Mouse (Mus musculus): ENCODE results near the gene Padi4. TPM values are rescaled to one million over a fixed set of nuclear protein-coding genes. Genes with fewer than 3 reads are reported as not detected.
A peak's percentile ranks its signal among the peaks of the same experiment; 100 is the strongest.

Gene Padi4
- polyA plus RNA-seq (2014; fragmentation: Nextera tagmentation; extraction: Ambion mirVana): 1.8 and 2.0 TPM in 2 replicates

DNA sequence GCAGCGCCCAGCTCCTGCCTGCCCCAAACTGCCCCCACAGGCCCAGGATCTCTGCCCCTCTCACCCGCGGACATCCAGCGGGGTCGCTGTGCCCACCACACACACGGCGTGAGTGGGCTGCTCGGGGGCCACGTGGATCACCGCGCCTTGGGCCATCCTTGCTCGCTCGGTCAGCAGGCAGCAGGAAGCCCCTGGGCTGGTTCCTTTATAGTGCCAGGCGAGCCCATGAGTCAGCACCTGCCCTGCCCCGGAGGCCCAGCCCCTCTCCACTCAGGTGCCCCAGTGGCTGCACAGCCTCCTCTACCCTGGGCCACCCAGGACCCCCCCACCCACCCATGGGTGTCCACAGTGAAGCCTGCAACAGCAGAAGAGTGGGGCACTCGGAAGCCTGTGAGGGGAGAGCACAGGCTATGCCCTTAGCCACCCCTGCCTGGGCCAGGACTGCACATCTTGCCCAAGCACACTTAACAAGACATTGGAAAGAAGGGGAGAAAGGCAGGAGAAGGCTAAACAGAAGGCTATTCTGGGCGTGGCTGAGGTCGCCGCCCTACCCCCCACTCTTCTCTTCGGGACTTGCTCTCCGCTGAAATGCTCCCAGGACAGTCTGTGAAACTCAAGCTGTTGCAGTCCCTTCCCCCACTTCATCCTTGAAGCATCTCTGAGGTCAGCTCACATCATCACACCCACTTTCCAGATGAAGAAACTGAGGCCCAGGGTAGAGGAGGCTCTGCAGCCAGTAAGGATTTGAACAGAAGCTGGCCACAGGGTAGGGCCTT, at the start of gene Padi4:
Gene Padi4 (minus strand): TSS at position 212 of the 776 bp plus-strand sequence.
- Histone ChIP-seq H3K4me2 (ENCODE audit: low read depth, low read length, severe bottlenecking) (no peak within 1 kb of the TSS), H3K4me3 (ENCODE audit: low read depth, low read length) (no peak within 1 kb of the TSS), H3K36me3 (ENCODE audit: control insufficient read depth, insufficient read depth, low read length) (no peaks in the 10 kb centered on the region), H3K9ac (ENCODE audit: low read length) (no peak within 1 kb of the TSS), H3K4me1 (replicated peaks; ENCODE audit: control insufficient read depth, insufficient read depth, low read length) (no peaks in the 10 kb centered on the region), H3K9me3 (ENCODE audit: control insufficient read depth, low read length) (no peaks in the 10 kb centered on the region), H3K27ac (ENCODE audit: low read depth, low read length) (no peak within 1 kb of the TSS), H3K27me3 (ENCODE audit: control insufficient read depth, insufficient read depth, low read length) (no peaks in the 10 kb centered on the region)
- DNase-seq (ENCODE audit: low spot score) (no peak), ATAC-seq (replicated peaks; ENCODE audit: low FRiP score) (no peak)
- 87% methylated on average over 21 of the region's 21 CpGs for WGBS

- no peaks in the 10 kb centered on the region for H3K9me3 ChIP-seq (ENCODE audit: control insufficient read depth, low read length)
- 74% methylated on average over 5 of the region's 5 CpGs for WGBS
- ATAC-seq (replicated peaks; ENCODE audit: low FRiP score) (no peak), DNase-seq (ENCODE audit: low spot score) (peak; percentile 68)
- H3K36me3 ChIP-seq (ENCODE audit: control insufficient read depth, insufficient read depth, low read length): no peaks in the 10 kb centered on the region
- H3K4me1 ChIP-seq (replicated peaks; ENCODE audit: control insufficient read depth, insufficient read depth, low read length): no peaks in the 10 kb centered on the region
- no peak overlapping the region for H3K4me3 ChIP-seq (ENCODE audit: low read depth, low read length)
- H3K27ac ChIP-seq (ENCODE audit: low read depth, low read length): no peak overlapping the region
- H3K9ac ChIP-seq (ENCODE audit: low read length): no peak overlapping the region
- H3K27me3 ChIP-seq (ENCODE audit: control insufficient read depth, insufficient read depth, low read length): no peaks in the 10 kb centered on the region
- no peak overlapping the region for H3K4me2 ChIP-seq (ENCODE audit: low read depth, low read length, severe bottlenecking)
These were observed 48.0 kb upstream of the Padi4 start for GRCm38 (mm10) chr4:140821988-140822387.

GRCm38 (mm10) chr4:140817413-140817812, 43.4 kb upstream of the Padi4 start:
- no peak overlapping the region for H3K4me2 ChIP-seq (ENCODE audit: low read depth, low read length, severe bottlenecking)
- H3K9me3 ChIP-seq (ENCODE audit: control insufficient read depth, low read length): no peaks in the 10 kb centered on the region
- no peak overlapping the region for H3K27ac ChIP-seq (ENCODE audit: low read depth, low read length)
- H3K4me1 ChIP-seq (replicated peaks; ENCODE audit: control insufficient read depth, insufficient read depth, low read length): 0 out of 2 replicates have a peak, but pooled peaks cover 8% of the 10 kb centered on the region
- H3K27me3 ChIP-seq (ENCODE audit: control insufficient read depth, insufficient read depth, low read length): no peaks in the 10 kb centered on the region
- H3K36me3 ChIP-seq (ENCODE audit: control insufficient read depth, insufficient read depth, low read length): no peaks in the 10 kb centered on the region
- ATAC-seq (replicated peaks; ENCODE audit: low FRiP score): no peak
- no peak overlapping the region for H3K4me3 ChIP-seq (ENCODE audit: low read depth, low read length)
- H3K9ac ChIP-seq (ENCODE audit: low read length): no peak overlapping the region
- DNase-seq (ENCODE audit: low spot score): no peak
- WGBS: 90% methylated on average over 8 of the region's 8 CpGs

GRCm38 (mm10) chr4:140815996-140816917, 42.2 kb upstream of the Padi4 start:
- DNase-seq (ENCODE audit: low spot score) (no peak), ATAC-seq (replicated peaks; ENCODE audit: low FRiP score) (no peak)
- H3K36me3 ChIP-seq (ENCODE audit: control insufficient read depth, insufficient read depth, low read length): no peaks in the 10 kb centered on the region
- H3K9me3 ChIP-seq (ENCODE audit: control insufficient read depth, low read length): no peaks in the 10 kb centered on the region
- no peak overlapping the region for H3K4me2 ChIP-seq (ENCODE audit: low read depth, low read length, severe bottlenecking)
- no peak overlapping the region for H3K4me3 ChIP-seq (ENCODE audit: low read depth, low read length)
- WGBS: 73% methylated on average over 10 of the region's 10 CpGs
- no peak overlapping the region for H3K27ac ChIP-seq (ENCODE audit: low read depth, low read length)
- H3K9ac ChIP-seq (ENCODE audit: low read length): no peak overlapping the region
- no peaks in the 10 kb centered on the region for H3K27me3 ChIP-seq (ENCODE audit: control insufficient read depth, insufficient read depth, low read length)
- 0 out of 2 replicates have a peak, but pooled peaks cover 8% of the 10 kb centered on the region for H3K4me1 ChIP-seq (replicated peaks; ENCODE audit: control insufficient read depth, insufficient read depth, low read length)

DNA sequence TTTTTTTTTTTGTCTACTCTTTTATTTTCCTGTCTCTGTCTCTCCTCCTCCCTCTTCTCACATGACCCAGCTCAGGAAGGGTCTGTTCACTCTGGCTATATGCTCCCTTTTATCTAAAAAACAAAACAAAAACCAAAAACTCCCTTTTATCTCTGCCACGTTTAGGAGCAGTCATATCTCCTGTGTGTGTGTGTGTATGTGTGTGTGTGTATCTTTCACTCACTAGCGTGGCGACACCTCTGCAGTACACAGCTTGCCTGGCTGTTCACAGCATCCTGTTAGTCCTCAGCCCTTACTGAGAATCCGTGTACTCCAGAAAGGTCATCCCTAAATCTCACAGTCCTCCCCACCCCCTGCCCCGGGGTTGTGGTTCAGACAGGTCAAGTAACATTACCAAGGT, 41.5 kb upstream of the Padi4 start:
- no peak for ATAC-seq (replicated peaks; ENCODE audit: low FRiP score)
- Histone ChIP-seq H3K9me3 (ENCODE audit: control insufficient read depth, low read length) (no peaks in the 10 kb centered on the region), H3K9ac (ENCODE audit: low read length) (no peak overlapping the region), H3K4me3 (ENCODE audit: low read depth, low read length) (no peak overlapping the region), H3K4me1 (replicated peaks; ENCODE audit: control insufficient read depth, insufficient read depth, low read length) (0 out of 2 replicates have a peak, but pooled peaks cover 8% of the 10 kb centered on the region), H3K27ac (ENCODE audit: low read depth, low read length) (no peak overlapping the region), H3K36me3 (ENCODE audit: control insufficient read depth, insufficient read depth, low read length) (no peaks in the 10 kb centered on the region), H3K27me3 (ENCODE audit: control insufficient read depth, insufficient read depth, low read length) (no peaks in the 10 kb centered on the region), H3K4me2 (ENCODE audit: low read depth, low read length, severe bottlenecking) (no peak overlapping the region)
- WGBS: 75% methylated on average over 5 of the region's 5 CpGs
- DNase-seq (ENCODE audit: low spot score): no peak

GRCm38 (mm10) chr4:140814241-140815225, 40.5 kb upstream of the Padi4 start:
- peak; percentile 53; the same call in 1 of the 2 replicates for ATAC-seq (replicated peaks; ENCODE audit: low FRiP score)
- peak; percentile 67 for DNase-seq (ENCODE audit: low spot score)
- no peaks in the 10 kb centered on the region for H3K36me3 ChIP-seq (ENCODE audit: control insufficient read depth, insufficient read depth, low read length)
- H3K4me3 ChIP-seq (ENCODE audit: low read depth, low read length): peak overlapping the region; percentile 28
- 25% methylated on average over 36 of the region's 36 CpGs for WGBS
- H3K9ac ChIP-seq (ENCODE audit: low read length): peak overlapping the region; percentile 43; the same call in 1 of the 2 replicates
- no peaks in the 10 kb centered on the region for H3K27me3 ChIP-seq (ENCODE audit: control insufficient read depth, insufficient read depth, low read length)
- H3K4me2 ChIP-seq (ENCODE audit: low read depth, low read length, severe bottlenecking): peak overlapping the region; percentile 63
- no peaks in the 10 kb centered on the region for H3K9me3 ChIP-seq (ENCODE audit: control insufficient read depth, low read length)
- H3K27ac ChIP-seq (ENCODE audit: low read depth, low read length): no peak overlapping the region
- H3K4me1 ChIP-seq (replicated peaks; ENCODE audit: control insufficient read depth, insufficient read depth, low read length): 0 out of 2 replicates have a peak, but pooled peaks cover 8% of the 10 kb centered on the region

DNA sequence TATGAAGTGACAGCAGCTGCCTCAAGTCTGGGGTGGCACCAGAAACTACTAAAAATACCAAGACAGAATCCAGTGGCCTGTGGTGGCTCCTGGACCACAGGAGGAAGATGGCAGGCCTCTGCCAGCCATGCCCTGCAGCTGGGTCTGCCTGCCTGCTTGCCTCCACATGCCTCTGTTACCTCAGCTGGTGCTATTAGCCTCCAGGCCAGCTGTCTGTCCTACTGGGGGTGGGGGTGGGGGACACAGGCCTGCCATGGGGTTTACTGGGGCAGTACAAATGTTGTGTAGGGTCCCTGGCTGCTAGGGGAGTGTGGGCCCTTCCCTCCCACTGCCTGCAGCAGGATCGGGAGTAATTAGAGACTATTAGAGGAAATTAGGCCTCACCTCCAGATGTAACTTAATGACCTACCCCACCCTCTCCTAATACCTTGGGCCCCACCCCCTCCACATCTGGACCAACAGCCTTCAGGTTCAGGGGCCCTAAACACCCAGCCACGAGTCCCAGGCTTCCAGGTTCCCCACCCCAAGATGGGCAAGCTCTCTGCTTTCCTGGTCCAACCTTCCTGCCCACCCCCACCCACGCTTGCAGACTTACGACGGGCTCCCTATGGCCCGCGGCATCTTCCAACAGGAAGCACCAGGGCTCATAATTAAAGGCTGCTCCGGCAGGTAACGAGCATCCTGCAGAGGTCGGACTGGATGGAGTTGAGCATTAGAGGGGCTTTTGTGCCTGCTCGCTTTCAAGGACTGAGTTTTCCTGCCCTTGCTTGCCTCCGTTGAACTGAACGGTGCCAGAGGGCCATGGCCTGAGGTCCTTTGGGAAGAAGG, 39.5 kb upstream of the Padi4 start:
- peak overlapping the region; percentile 28 for H3K4me3 ChIP-seq (ENCODE audit: low read depth, low read length)
- no peak for ATAC-seq (replicated peaks; ENCODE audit: low FRiP score)
- 22% methylated on average over 13 of the region's 13 CpGs for WGBS
- H3K4me1 ChIP-seq (replicated peaks; ENCODE audit: control insufficient read depth, insufficient read depth, low read length): 0 out of 2 replicates have a peak, but pooled peaks cover 8% of the 10 kb centered on the region
- no peaks in the 10 kb centered on the region for H3K36me3 ChIP-seq (ENCODE audit: control insufficient read depth, insufficient read depth, low read length)
- H3K9me3 ChIP-seq (ENCODE audit: control insufficient read depth, low read length): no peaks in the 10 kb centered on the region
- H3K4me2 ChIP-seq (ENCODE audit: low read depth, low read length, severe bottlenecking): peak overlapping the region; percentile 63
- no peak for DNase-seq (ENCODE audit: low spot score)
- H3K27ac ChIP-seq (ENCODE audit: low read depth, low read length): no peak overlapping the region
- peak overlapping the region; percentile 43; the same call in 1 of the 2 replicates for H3K9ac ChIP-seq (ENCODE audit: low read length)
- H3K27me3 ChIP-seq (ENCODE audit: control insufficient read depth, insufficient read depth, low read length): no peaks in the 10 kb centered on the region
